Mouse (Mus musculus) A20 (cell line): ENCODE results near the gene Gm3336.

Experiments
- DNase-seq: peaks from one replicate; pipeline ENCODE4 v3.0.0-alpha.2; 2011; ENCODE audit warnings: low read depth, low spot score

Gene Gm3336

DNA sequence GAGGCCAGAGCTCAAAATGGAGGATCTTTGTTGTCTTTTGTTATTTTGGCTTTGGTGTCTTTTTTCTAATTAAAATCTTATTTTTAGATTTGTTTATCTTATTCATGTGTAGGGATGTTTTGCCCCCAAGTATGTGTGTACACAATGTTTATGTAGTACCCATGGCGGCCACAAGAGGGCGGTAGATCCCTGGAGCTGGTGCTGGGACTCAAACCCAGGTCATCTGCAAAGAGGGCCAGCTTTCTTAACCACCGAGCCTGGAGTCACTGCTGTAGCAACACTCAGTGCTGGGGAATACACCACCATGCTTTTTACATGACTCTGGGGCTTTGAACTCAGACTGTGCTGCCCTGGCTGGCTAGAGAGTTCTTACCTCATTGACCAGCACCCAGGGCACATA is 45.0 kb downstream of the Gm3336 start:
- peak; percentile 80 for DNase-seq

DNA sequence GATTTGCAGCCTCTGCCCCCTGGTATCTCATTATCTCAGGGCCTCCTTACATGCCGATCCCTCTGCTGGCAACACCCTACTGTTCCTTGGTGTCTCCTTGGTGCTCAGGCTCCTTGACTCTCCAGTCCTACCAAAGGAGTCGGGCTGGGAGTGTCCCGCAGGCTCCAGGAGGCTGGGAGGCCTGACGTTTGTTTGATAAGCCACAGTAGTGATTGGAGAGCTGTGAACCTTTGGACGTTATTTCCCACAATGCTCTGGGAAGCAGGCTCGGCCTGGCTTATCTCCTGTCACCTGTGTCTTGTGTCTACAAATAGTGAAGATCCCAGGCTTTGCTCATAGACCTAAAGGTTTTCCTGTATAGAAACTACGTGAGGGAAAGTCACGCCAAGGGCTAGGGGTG is 45.7 kb downstream of the Gm3336 start:
- DNase-seq, result no peak

GRCm38 (mm10) chr8:70764676-70765075 is 46.3 kb downstream of the Gm3336 start:
- DNase-seq, result no peak

DNA sequence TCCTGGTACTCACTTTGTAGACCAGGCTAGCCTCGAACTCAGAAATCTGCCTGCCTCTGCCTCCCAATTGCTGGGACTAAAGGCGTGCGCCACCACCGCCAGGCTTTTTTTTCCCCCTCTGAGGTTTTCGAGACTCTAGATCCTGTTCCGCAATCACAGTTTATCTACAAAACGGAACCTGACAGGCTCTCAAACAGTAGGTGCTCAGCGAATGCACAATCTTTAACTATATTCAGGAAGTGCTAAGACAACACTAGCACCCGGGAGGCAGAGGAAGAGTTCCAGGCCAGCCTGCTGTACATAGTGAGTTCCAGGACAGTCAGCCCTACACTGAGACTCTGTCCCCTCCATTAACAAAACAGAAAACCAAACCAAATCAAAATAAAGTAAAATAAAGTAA is 47.0 kb downstream of the Gm3336 start:
- DNase-seq, result peak; percentile 72

DNA sequence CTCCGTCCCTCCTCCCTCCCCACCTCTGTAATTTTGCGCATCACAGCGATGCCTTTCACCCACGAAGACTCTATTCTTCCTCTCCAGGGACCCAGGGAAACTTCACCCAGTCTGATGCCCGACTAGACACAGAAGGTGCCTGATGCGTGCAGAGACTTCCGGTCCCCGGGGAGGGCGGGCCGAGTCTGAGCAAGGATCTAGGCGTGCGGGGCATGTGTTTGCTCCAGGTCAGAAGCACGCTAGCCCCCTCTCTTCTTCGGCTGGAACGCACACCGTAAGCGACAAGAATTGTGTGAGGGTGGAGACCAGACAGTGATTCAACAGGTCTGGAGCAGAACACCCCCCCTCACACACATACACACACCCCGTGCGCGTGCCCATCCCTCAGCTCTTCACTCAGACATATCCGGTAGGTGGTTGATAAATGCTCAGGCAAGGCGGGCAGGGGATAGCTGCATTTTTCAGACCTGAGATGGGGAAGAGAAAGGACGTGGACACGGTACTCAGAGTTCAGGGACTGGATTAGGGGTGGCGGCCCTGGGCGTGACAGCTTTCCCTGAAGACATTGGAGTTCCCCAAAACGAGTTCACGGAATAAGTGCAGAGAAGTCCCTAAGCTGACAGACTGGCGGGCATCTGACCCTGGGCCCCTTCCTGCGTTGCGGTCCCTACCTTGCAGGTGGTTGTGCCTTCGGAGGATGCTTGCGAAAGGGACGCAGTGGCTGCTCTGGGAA is 47.7 kb downstream of the Gm3336 start:
- DNase-seq, result peak; percentile 88

GRCm38 (mm10) chr8:70766571-70767440 is 48.5 kb downstream of the Gm3336 start:
- peak; percentile 87 for DNase-seq

- no peak for DNase-seq
Measured at GRCm38 (mm10) chr8:70767503-70767902, 49.2 kb downstream of the Gm3336 start.

- DNase-seq, result peak; percentile 95
Measured at GRCm38 (mm10) chr8:70768231-70768776, 50.0 kb downstream of the Gm3336 start.

- DNase-seq, result peak; percentile 76
Measured at GRCm38 (mm10) chr8:70768956-70769355, 50.6 kb downstream of the Gm3336 start.

DNA sequence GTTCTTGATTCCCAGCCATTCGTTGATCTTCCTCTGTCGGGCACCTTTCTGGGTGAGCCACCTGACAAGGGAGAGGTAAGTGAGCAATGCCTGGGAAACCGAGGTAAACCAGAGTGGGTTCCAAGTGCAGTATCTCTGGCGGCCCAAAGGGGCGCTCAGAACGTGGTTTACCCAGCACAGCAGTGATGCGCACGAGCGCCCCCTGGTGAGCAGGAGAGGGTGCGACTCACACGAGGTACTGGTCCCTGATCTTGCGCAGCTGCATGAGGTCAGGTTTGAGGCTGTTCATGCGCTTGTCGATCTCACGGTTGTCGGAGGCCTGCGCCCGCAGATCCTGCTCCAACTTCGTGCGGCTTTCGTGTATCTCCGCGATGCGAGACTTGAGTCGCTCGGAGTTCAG is 51.0 kb downstream of the Gm3336 start:
- DNase-seq, result peak; percentile 97

- DNase-seq, result no peak
Measured at GRCm38 (mm10) chr8:70769858-70770257, 51.5 kb downstream of the Gm3336 start.

DNA sequence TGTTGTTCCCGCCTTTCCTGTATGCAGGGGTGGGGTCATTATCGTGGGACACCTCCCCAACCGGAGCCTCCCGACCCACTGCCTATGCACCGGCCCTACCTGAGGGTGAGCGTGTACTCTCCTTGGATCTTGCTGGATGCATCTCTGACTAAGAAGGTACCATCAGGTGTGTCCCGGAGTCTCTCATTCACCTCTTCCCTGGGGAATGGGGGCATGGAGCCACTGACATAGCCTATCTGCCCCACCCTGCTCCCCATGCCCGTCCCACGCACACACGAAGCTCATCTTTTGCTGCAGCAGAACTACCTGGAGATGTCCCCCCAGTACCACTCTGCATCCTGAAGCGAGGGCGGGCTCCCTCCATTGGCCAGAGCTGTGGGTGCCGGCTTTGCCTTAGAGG is 52.4 kb downstream of the Gm3336 start:
- no peak for DNase-seq

GRCm38 (mm10) chr8:70771217-70771616 is 52.9 kb downstream of the Gm3336 start:
- DNase-seq, result peak; percentile 56

- no peak for DNase-seq
Measured at GRCm38 (mm10) chr8:70772075-70772474, 53.7 kb downstream of the Gm3336 start.
